Mouse (Mus musculus): ENCODE results near the gene Zbed3. TPM values are rescaled to one million over a fixed set of nuclear protein-coding genes. Genes with fewer than 3 reads are reported as not detected.

Gene Zbed3
- total RNA-seq (2021), result 10 to 100 TPM; 16.9 to 19.1 TPM
- long read RNA-seq, experiment 1, transcript Zbed3-201 (2 exons, 1,894 nt), result major isoform, 7 of 8 reads
- long read RNA-seq, experiment 1, partial matches to known transcripts, result 0 of 8 reads
- long read RNA-seq, experiment 1, other reads (novel, unspliced or antisense), result 1 of 8 reads
- long read RNA-seq, experiment 2, transcript Zbed3-201 (2 exons, 1,894 nt), result major isoform, 14 of 18 reads
- long read RNA-seq, experiment 2, partial matches to known transcripts, result 0 of 18 reads
- long read RNA-seq, experiment 2, other reads (novel, unspliced or antisense), result 4 of 18 reads

DNA sequence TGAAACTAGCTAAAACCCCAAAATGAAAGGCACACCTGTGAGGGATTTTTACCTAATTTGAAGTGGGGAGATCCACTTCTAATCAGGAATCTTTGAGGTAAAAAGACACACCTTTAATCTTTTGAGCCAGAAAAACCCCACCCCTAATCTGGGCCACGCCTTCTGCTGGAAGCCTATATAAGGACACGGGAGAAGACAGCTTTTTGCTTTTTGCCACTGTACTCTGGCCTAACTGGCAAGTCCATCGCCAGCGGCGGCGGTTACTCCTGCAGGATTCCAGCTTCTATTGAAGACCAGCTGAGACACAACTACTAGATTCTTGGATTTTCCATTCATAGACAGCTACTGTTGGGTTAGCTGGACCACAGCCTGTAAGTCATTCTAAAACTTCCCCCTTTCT, at the start of gene Zbed3:
Zbed3 (plus strand) TSS at position 213 of the 400 bp plus-strand sequence.
- no peak for DNase-seq (ENCODE audit: low spot score in 2 of 2)

DNA sequence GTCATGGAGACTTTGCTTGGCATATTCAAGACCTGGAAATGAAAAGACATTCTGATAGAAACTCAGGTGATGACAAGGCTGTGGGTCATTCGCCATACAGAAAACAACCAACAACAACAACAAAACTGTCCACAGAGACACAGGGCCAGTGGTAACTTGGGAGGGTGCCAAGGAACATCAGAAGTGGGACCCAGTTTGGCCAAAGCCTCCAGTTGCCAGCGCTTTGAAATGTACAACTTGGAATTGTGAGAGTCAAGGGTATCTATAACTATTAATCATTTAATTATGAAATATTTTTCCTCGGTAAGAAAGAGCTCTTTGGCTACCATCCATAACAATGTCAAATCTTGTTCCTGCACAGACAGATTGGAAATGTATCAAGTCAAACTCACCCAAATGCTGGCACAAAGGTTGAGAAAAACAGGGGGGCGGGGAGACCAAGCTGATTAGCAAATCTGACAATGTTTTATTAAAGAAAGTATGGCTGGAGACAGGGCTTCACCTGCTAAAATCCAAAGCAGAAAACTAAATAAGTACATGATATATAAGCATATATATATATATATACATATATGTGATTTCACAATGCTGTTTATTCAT, 44.9 kb upstream of the Zbed3 start:
- DNase-seq (ENCODE audit: low spot score in 2 of 2), result no peak

GRCm38 (mm10) chr13:95281740-95282673, 41.4 kb upstream of the Zbed3 start:
- DNase-seq (ENCODE audit: low spot score in 2 of 2), result no peak

GRCm38 (mm10) chr13:95286989-95287388, 36.4 kb upstream of the Zbed3 start:
- peak; percentile 73 to 82 for DNase-seq (ENCODE audit: low spot score in 2 of 2)

DNA sequence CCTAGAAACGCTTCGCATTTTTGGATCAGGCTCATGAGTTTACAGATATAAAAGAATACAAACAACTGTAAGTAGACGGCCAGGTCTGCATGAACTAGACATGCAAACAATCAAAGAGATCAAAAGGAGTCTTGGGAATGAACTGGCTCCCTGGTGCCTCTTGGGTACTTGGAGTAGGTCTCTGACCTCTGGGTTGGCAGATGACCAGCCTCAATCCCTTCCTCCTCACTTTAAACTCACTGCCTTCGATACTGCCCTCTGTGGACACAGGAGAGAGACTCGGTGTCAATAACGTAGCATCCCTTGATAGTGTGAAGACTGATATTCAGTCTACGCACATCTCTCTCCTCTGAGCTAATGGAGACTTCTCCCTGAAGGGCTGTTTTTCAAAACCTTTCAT, 35.4 kb upstream of the Zbed3 start:
- DNase-seq (ENCODE audit: low spot score in 2 of 2), result no peak

DNA sequence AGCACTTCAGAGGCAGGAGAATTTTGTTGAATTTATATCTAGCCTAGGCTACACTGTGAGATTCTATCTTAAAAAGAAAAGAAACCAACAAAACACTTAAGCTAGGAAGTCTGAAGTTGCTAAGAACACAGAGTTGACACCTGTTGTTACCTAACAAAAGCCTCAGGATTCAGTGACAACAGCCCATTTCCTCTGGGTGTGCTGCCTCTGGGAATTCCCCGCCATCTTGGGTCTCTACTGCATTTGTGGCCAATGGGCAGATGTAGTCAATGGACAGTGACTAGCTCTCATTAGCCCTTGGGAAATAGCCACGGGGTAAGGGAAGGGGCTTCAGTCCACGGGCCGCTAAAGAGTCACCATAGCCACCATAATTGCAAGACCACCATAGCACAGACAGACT, 31.4 kb upstream of the Zbed3 start:
- no peak for DNase-seq (ENCODE audit: low spot score in 2 of 2)

DNA sequence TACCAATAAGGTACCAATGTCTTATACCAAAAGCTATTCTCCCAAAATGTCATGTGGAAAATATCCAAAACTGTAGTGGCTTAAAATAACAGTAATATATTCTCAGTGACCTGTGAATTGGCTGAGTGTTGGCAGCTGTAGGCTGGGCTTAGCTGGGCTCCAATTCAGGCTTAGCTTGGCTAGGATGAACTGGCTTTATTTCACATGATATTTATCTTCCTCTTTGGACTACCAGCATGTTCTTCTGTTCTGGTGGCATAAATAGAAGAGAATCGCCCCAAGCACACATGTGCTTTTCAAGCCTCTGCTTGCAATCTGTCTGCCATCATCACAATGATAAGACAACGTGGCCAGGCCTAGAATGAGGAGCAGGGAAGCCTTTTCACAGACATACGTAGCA, 23.5 kb upstream of the Zbed3 start:
- DNase-seq (ENCODE audit: low spot score in 2 of 2), result no peak

- no peak for DNase-seq (ENCODE audit: low spot score in 2 of 2)
Measured at GRCm38 (mm10) chr13:95306596-95306995, 16.8 kb upstream of the Zbed3 start.

GRCm38 (mm10) chr13:95307100-95307655, 16.2 kb upstream of the Zbed3 start:
- DNase-seq (ENCODE audit: low spot score in 2 of 2), result no peak

DNA sequence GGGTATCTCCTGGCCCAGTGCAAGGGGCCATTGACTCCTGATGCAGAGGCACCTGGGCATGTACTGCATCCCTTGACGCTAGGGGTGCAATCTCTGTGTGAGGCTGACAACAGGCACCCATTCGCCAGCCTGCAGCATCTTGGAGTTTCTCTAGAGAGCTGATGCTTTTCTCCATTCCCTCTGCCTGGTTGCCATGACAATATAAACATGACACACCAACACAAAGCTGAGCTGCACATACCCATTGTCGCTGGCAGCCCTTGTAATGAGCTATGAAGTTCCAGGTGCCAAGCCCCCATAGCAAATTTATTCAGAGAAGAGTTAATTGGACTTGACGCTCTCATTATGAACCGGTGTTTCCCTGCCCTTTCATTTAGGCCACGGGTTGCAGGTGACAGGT, 11.4 kb upstream of the Zbed3 start:
- DNase-seq (ENCODE audit: low spot score in 2 of 2), result no peak

DNA sequence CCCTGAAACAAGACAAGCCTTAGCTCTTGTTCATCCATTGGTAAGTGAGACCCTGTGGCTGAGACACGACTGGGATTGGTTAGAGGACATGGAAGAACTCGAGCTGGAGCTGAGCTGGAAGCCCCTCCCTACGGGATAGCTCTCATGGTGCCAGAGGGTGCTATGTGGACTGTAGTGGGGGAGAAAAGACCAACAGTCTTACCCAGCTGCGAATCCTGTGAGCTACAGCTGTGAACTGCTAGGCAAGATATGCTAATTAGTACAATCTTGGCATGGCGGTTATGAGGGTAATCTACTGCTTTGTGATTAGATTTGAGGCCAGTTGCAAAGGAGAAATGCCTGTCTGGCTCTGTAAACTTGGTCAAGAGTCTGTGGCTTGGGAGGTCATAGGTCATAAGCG, 4.3 kb upstream of the Zbed3 start:
- DNase-seq (ENCODE audit: low spot score in 2 of 2), result no peak

DNA sequence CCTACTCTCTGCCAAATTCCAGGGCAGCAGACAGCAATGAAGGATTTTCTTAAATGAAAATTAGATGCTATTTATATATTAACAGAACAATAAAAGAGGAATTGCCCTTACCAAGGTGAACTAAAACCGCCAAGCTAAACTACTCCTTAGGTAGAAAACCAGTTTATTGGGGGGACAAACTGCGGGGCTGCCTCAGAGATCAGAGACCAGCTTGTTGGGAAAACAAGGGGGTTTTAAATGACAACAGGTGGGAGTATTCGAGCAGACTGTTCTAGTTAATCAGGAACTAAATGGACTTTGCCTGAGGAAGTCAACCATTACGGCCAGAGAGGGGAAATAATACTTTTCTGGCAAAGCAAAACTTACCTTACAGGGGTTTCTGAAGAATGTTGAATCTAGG, 3.0 kb upstream of the Zbed3 start:
- no peak for DNase-seq (ENCODE audit: low spot score in 2 of 2)

DNA sequence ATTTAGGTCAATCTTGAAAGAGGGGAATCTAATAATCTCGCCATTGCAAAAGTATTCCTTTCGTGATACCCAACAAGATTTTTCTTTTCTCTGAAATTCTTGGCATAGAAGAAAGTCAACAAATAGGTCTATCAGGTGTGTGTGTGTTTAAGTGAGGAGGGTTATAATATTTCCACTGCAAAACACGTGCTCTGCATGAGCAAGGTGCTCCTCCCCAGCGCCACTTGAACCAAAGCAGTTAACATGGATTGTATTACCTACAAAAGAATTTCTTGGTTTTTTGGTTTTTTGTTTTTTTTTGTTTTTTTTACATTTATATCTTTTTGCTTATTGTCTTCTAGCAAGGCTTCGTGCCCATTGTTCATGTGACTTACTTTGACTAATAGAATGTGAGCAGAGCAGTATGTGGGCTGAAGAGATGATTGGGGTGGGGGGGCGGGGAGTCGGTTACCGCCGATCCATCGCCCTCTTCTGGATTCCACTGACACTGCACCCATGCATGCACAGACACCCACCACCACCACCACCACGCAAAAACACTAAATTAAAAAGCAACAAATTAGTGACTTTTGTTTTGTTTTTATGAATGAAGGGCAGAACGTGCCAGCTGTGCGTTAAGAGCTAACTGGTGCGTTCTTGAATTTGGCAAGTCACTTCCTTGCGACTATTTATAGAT, 676 bp downstream of the Zbed3 start:
- DNase-seq (ENCODE audit: low spot score in 2 of 2), result peak; percentile 60 to 77

DNA sequence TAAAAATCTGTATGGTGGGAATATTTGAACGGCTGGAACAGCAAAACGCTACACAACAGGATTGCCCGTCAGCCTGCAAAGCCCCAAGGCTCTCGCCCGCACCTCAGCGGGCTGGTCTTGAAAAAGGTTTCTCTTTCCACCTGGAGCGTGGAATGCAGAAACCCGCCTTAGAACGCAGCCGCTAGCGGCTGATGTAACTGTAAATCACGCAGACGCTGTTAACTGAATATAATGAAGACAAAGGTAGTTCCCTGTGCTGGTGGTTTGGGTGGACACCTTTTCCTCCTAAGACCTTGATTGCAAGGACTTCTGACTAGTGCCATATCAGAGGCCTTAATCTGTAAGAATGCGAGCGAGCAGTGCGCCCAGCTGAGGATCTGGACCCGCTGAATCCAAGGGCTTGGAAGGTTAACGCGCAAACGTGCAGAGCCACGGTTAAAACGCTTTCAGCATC, 1.2 kb downstream of the Zbed3 start:
- no peak for DNase-seq (ENCODE audit: low spot score in 2 of 2)

GRCm38 (mm10) chr13:95325080-95325906, 1.9 kb downstream of the Zbed3 start:
- peak; percentile 75 to 76 for DNase-seq (ENCODE audit: low spot score in 2 of 2)

- no peak for DNase-seq (ENCODE audit: low spot score in 2 of 2)
Measured at GRCm38 (mm10) chr13:95325907-95326550, 2.6 kb downstream of the Zbed3 start.

- no peak for DNase-seq (ENCODE audit: low spot score in 2 of 2)
Measured at GRCm38 (mm10) chr13:95326611-95327344, 3.4 kb downstream of the Zbed3 start.

DNA sequence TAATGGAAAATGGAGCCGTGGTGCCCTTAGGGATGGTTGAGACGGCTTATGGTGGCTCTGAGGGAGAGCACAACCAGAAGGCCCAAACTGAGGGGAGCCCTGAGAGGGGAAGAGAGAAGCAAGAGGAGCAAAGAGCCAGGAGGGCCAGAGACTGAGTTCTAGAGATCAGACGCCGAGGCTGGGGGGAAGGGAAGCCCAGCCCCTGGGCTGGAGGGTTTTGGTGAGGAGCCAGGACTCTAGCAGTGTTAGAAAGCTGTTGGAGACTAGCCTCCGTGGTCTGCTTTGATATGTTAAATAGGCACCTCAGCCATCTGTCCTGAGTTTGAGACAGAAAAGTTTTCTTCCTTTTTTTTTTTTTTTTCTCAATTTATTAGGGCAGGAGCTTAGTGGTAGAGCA, 3.9 kb downstream of the Zbed3 start:
- DNase-seq (ENCODE audit: low spot score in 2 of 2), result peak in 1 of 2 experiments; percentile 72

GRCm38 (mm10) chr13:95328767-95329166, 5.4 kb downstream of the Zbed3 start:
- no peak for DNase-seq (ENCODE audit: low spot score in 2 of 2)

Measured in layer of hippocampus, postnatal 14 days (tissue).